Mouse (Mus musculus): Measurements from ENCODE around the gene Cd300ld4. TPM values are rescaled to one million over a fixed set of nuclear protein-coding genes. Genes with fewer than 3 reads are reported as not detected.
"Not testable (repeated sequence)": the region's sequence is repeated elsewhere in the genome, so short reads cannot be mapped to it uniquely, and the experiment has no call there.

Cd300ld4 gene
- polyA plus RNA-seq, 1 experiment from 2014 or later: not detected

DNA sequence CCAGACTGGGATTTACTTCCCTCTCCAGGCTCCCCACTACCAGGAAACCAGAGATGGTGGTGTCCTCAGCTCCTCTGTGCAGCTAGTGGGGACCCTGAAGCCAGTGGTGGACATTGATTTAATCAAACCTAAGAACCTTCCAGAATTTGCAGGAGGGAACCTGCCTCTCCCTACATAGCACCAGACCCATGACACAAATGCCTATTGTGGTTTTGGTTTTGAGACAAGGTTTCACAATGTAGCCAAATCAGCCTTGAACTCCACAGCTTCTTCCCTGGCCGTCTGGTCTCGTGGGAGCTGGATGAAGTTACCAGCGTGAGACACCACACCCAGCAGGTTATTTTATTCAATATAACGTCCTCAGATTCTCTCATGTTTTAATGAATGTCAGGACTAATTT lies 31.9 kb upstream of the Cd300ld4 start:
- no peak overlapping the region for H3K4me2 ChIP-seq (ENCODE audit: low read length)
- no peaks in the 10 kb centered on the region for H3K9me3 ChIP-seq (ENCODE audit: control insufficient read depth, low read length)
- WGBS: 86% methylated on average over 4 of the region's 4 CpGs
- H3K27ac ChIP-seq (ENCODE audit: low read length): no peak overlapping the region
- H3K4me1 ChIP-seq (replicated peaks; ENCODE audit: control insufficient read depth, insufficient read depth, low read length): no peaks in the 10 kb centered on the region
- H3K27me3 ChIP-seq (replicated peaks; ENCODE audit: control insufficient read depth, insufficient read depth, low read length): no peaks in the 10 kb centered on the region
- H3K36me3 ChIP-seq (ENCODE audit: control insufficient read depth, insufficient read depth): no peaks in the 10 kb centered on the region
- H3K4me3 ChIP-seq (replicated peaks; ENCODE audit: low read length): no peak overlapping the region
- H3K9ac ChIP-seq (replicated peaks; ENCODE audit: low read depth, low read length): no peak overlapping the region
- no peak for ATAC-seq

GRCm38 (mm10) chr11:115054537-115054936 lies 27.7 kb upstream of the Cd300ld4 start:
- Histone ChIP-seq H3K9me3 (ENCODE audit: control insufficient read depth, low read length) (no peaks in the 10 kb centered on the region), H3K27ac (ENCODE audit: low read length) (no peak overlapping the region), H3K4me1 (replicated peaks; ENCODE audit: control insufficient read depth, insufficient read depth, low read length) (no peaks in the 10 kb centered on the region), H3K4me2 (ENCODE audit: low read length) (no peak overlapping the region), H3K27me3 (replicated peaks; ENCODE audit: control insufficient read depth, insufficient read depth, low read length) (no peaks in the 10 kb centered on the region), H3K9ac (replicated peaks; ENCODE audit: low read depth, low read length) (no peak overlapping the region), H3K4me3 (replicated peaks; ENCODE audit: low read length) (no peak overlapping the region), H3K36me3 (ENCODE audit: control insufficient read depth, insufficient read depth) (no peaks in the 10 kb centered on the region)
- ATAC-seq: no peak

DNA sequence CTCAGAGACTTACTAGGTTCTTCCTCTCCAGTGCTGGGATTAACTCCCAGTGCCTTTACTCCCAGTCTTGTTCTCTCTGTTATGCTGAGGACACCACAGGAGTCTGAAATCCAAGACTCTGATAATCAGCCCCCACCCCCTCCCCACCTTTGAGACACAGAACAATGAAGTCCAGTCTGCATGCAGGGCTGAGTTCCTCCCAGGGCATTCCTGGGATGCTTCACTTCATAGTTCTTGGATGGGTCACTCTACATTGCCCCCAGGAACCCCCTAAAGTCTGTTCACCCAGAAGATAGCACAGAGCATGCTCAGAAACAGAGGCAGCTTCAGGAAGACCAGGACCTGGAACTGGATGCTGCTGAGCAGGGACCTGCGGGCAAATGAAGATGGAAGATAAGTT lies 26.2 kb upstream of the Cd300ld4 start:
- no peaks in the 10 kb centered on the region for H3K9me3 ChIP-seq (ENCODE audit: control insufficient read depth, low read length)
- no peak overlapping the region for H3K9ac ChIP-seq (replicated peaks; ENCODE audit: low read depth, low read length)
- 95% methylated on average over 1 of the region's 1 CpGs for WGBS
- no peak for ATAC-seq
- no peak overlapping the region for H3K4me2 ChIP-seq (ENCODE audit: low read length)
- H3K36me3 ChIP-seq (ENCODE audit: control insufficient read depth, insufficient read depth): no peaks in the 10 kb centered on the region
- H3K4me3 ChIP-seq (replicated peaks; ENCODE audit: low read length): no peak overlapping the region
- H3K4me1 ChIP-seq (replicated peaks; ENCODE audit: control insufficient read depth, insufficient read depth, low read length): no peaks in the 10 kb centered on the region
- H3K27me3 ChIP-seq (replicated peaks; ENCODE audit: control insufficient read depth, insufficient read depth, low read length): no peaks in the 10 kb centered on the region
- H3K27ac ChIP-seq (ENCODE audit: low read length): no peak overlapping the region

DNA sequence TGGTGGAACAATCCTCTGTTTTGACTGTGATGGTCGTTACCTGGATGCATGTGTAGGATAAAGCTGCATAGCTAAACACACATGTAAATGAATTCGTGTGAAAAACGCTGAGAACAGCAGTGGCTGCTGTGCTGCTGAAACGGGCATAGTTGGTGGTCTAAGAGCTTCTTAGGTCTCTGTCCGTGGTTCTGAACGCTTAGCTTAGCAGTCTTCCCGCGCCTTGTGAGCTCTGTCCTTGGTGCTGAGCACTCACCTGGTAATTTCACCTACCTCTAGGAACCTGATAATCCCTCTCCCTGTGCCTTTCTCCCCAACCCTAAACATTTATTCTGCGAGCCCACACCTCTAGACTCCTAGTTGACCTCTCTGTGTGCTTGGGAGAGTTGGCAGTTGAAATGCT lies 25.4 kb upstream of the Cd300ld4 start:
- no peak for ATAC-seq
- H3K9me3 ChIP-seq (ENCODE audit: control insufficient read depth, low read length): no peaks in the 10 kb centered on the region
- H3K9ac ChIP-seq (replicated peaks; ENCODE audit: low read depth, low read length): no peak overlapping the region
- no peak overlapping the region for H3K4me2 ChIP-seq (ENCODE audit: low read length)
- no peak overlapping the region for H3K4me3 ChIP-seq (replicated peaks; ENCODE audit: low read length)
- H3K36me3 ChIP-seq (ENCODE audit: control insufficient read depth, insufficient read depth): no peaks in the 10 kb centered on the region
- no peak overlapping the region for H3K27ac ChIP-seq (ENCODE audit: low read length)
- no peaks in the 10 kb centered on the region for H3K4me1 ChIP-seq (replicated peaks; ENCODE audit: control insufficient read depth, insufficient read depth, low read length)
- 2% methylated on average over 9 of the region's 9 CpGs for WGBS
- no peaks in the 10 kb centered on the region for H3K27me3 ChIP-seq (replicated peaks; ENCODE audit: control insufficient read depth, insufficient read depth, low read length)

GRCm38 (mm10) chr11:115049282-115049895 lies 22.6 kb upstream of the Cd300ld4 start:
- H3K9me3 ChIP-seq (ENCODE audit: control insufficient read depth, low read length): no peaks in the 10 kb centered on the region
- WGBS: 46% methylated on average over 3 of the region's 3 CpGs
- no peak overlapping the region for H3K9ac ChIP-seq (replicated peaks; ENCODE audit: low read depth, low read length)
- no peak overlapping the region for H3K27ac ChIP-seq (ENCODE audit: low read length)
- H3K4me3 ChIP-seq (replicated peaks; ENCODE audit: low read length): no peak overlapping the region
- H3K4me2 ChIP-seq (ENCODE audit: low read length): no peak overlapping the region
- no peak for ATAC-seq
- no peaks in the 10 kb centered on the region for H3K27me3 ChIP-seq (replicated peaks; ENCODE audit: control insufficient read depth, insufficient read depth, low read length)
- H3K36me3 ChIP-seq (ENCODE audit: control insufficient read depth, insufficient read depth): no peaks in the 10 kb centered on the region
- H3K4me1 ChIP-seq (replicated peaks; ENCODE audit: control insufficient read depth, insufficient read depth, low read length): no peaks in the 10 kb centered on the region

- no peaks in the 10 kb centered on the region for H3K27me3 ChIP-seq (replicated peaks; ENCODE audit: control insufficient read depth, insufficient read depth, low read length)
- H3K4me1 ChIP-seq (replicated peaks; ENCODE audit: control insufficient read depth, insufficient read depth, low read length): no peaks in the 10 kb centered on the region
- no peaks in the 10 kb centered on the region for H3K9me3 ChIP-seq (ENCODE audit: control insufficient read depth, low read length)
- no peak within 1 kb of the TSS for H3K4me3 ChIP-seq (replicated peaks; ENCODE audit: low read length)
- ATAC-seq: no peak
- H3K4me2 ChIP-seq (ENCODE audit: low read length): no peak within 1 kb of the TSS
- no peaks in the 10 kb centered on the region for H3K36me3 ChIP-seq (ENCODE audit: control insufficient read depth, insufficient read depth)
- no peak within 1 kb of the TSS for H3K27ac ChIP-seq (ENCODE audit: low read length)
- no peak within 1 kb of the TSS for H3K9ac ChIP-seq (replicated peaks; ENCODE audit: low read depth, low read length)
- WGBS: 86% methylated on average over 2 of the region's 2 CpGs
Observed at GRCm38 (mm10) chr11:115048259-115048658, 21.4 kb upstream of the Cd300ld4 start, which contains the start of gene Cd300ld3. TSS of gene Cd300ld3 (minus strand) at chr11:115048409.

GRCm38 (mm10) chr11:115037669-115038068 lies 10.9 kb upstream of the Cd300ld4 start, which contains the start of gene Cd300ld5:
TSS of gene Cd300ld5 (minus strand) at chr11:115037769.
- WGBS: no CpG with 5 or more reads among the region's 6 CpGs
- ATAC-seq: not testable (repeated sequence)

DNA sequence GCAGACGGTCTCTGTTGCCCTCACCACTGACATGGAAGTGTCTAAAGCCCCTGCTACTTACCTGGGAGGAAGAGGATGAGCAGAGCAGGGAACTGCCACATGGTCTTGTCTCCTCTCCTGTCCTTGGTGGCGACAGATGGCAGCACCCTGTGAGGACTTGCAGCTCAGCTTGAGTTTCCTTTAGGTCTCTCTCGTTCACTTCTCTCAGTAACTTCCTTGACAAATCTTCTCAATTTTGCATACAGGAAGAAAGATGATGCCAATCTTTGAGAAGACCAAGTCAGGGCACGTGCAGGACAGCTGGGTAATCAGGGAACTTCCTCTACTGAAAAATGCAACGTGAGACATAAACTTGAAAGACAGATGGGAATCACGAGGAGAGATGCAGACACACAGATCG lies 10.7 kb downstream of the Cd300ld4 start, which contains the start of gene Cd300ld2:
TSS of gene Cd300ld2 (minus strand) at position 101 of the 400 bp plus-strand sequence.
- not testable (repeated sequence) for H3K27ac ChIP-seq (ENCODE audit: low read length); H3K4me1 ChIP-seq (replicated peaks; ENCODE audit: control insufficient read depth, insufficient read depth, low read length); ATAC-seq; H3K4me2 ChIP-seq (ENCODE audit: low read length); H3K4me3 ChIP-seq (replicated peaks; ENCODE audit: low read length); H3K9me3 ChIP-seq (ENCODE audit: control insufficient read depth, low read length); H3K27me3 ChIP-seq (replicated peaks; ENCODE audit: control insufficient read depth, insufficient read depth, low read length); H3K9ac ChIP-seq (replicated peaks; ENCODE audit: low read depth, low read length); H3K36me3 ChIP-seq (ENCODE audit: control insufficient read depth, insufficient read depth)
- no CpG with 5 or more reads among the region's 7 CpGs for WGBS

More at GRCm38 (mm10) chr11:115037669-115038068, 10.9 kb upstream of the Cd300ld4 start, which contains the start of gene Cd300ld5:
- not testable (repeated sequence) for H3K9me3 ChIP-seq (ENCODE audit: control insufficient read depth, low read length); H3K4me1 ChIP-seq (replicated peaks; ENCODE audit: control insufficient read depth, insufficient read depth, low read length); H3K27ac ChIP-seq (ENCODE audit: low read length); H3K9ac ChIP-seq (replicated peaks; ENCODE audit: low read depth, low read length); H3K4me3 ChIP-seq (replicated peaks; ENCODE audit: low read length); H3K36me3 ChIP-seq (ENCODE audit: control insufficient read depth, insufficient read depth); H3K4me2 ChIP-seq (ENCODE audit: low read length); H3K27me3 ChIP-seq (replicated peaks; ENCODE audit: control insufficient read depth, insufficient read depth, low read length)

- H3K4me2 ChIP-seq (ENCODE audit: low read length): no peak overlapping the region
- WGBS: 87% methylated on average over 5 of the region's 5 CpGs
- H3K9me3 ChIP-seq (ENCODE audit: control insufficient read depth, low read length): no peaks in the 10 kb centered on the region
- no peak overlapping the region for H3K4me3 ChIP-seq (replicated peaks; ENCODE audit: low read length)
- no peak for ATAC-seq
- H3K36me3 ChIP-seq (ENCODE audit: control insufficient read depth, insufficient read depth): no peaks in the 10 kb centered on the region
- no peak overlapping the region for H3K27ac ChIP-seq (ENCODE audit: low read length)
- no peak overlapping the region for H3K9ac ChIP-seq (replicated peaks; ENCODE audit: low read depth, low read length)
- H3K4me1 ChIP-seq (replicated peaks; ENCODE audit: control insufficient read depth, insufficient read depth, low read length): no peaks in the 10 kb centered on the region
- H3K27me3 ChIP-seq (replicated peaks; ENCODE audit: control insufficient read depth, insufficient read depth, low read length): no peaks in the 10 kb centered on the region
Observed at GRCm38 (mm10) chr11:115004070-115004469, 22.7 kb downstream of the Cd300ld4 start.
